Mouse (Mus musculus) NIH3T3 (cell line): Measurements from ENCODE around the gene Sfxn3.

Experiments used
- DNase-seq: peaks from one replicate; pipeline ENCODE4 v3.0.0-alpha.2; 2012; ENCODE audit warnings: low read depth

The Sfxn3 gene

DNA sequence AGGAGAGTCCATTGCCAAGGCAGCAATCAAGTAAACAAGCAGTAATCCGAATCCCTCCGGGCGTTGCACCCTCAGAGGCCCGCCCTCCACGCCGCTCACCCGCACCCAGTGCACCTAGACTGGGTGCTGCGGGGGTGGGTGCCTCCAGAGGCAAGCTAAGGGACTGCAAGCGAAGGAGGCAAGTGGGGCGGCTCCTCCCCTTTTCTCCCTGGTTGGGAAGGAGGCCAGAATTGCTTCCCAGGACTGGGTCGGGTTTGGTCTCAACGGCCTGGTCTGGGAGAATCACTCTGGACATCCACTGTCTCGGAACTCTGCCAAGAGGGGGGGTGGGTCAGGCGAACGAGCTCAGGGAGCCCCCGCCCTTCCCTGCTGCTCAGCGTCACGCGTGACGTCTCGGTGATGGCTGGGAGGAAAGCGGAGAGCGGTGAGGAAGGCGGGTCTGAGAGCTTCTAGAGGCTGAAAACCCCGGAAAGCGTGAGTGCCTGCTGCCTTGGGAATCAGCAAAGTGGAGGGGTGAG is at the start of gene Sfxn3:
Gene Sfxn3, plus strand, starts transcription at position 87 of the 518 bp plus-strand sequence.
- peak; percentile 100 for DNase-seq

- peak; percentile 58 for DNase-seq
Measured at GRCm38 (mm10) chr19:44997786-44998185, 49.5 kb upstream of the Sfxn3 start.

- DNase-seq: no peak
Measured at GRCm38 (mm10) chr19:44999647-45000046, 47.7 kb upstream of the Sfxn3 start.

- peak; percentile 26 for DNase-seq
Measured at GRCm38 (mm10) chr19:45002301-45002700, 45.0 kb upstream of the Sfxn3 start.

GRCm38 (mm10) chr19:45003740-45004516 is 43.4 kb upstream of the Sfxn3 start:
- DNase-seq: no peak

DNA sequence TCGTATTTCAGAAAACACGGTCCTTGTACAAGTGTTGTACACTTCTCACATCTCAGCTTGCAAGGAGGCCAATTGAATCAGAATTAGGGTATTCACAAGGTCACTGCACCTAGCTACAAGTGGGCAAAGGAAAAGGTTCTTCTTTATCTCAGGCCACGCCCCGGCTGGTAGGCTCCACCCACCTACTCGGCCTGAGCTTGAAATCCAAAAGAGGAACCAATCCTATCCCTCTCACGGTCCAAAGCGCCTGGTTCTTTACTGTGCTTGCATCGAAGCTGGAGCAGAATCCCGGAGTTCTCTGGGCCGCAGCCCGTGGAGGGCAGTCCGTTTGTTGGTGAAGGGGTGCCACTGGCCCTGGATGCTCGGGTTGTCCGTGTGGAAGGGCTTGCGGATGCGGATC is 41.9 kb upstream of the Sfxn3 start, which contains the start of gene Twnk:
Gene Twnk, plus strand, starts transcription at position 220 of the 400 bp plus-strand sequence.
- DNase-seq: peak; percentile 77

DNA sequence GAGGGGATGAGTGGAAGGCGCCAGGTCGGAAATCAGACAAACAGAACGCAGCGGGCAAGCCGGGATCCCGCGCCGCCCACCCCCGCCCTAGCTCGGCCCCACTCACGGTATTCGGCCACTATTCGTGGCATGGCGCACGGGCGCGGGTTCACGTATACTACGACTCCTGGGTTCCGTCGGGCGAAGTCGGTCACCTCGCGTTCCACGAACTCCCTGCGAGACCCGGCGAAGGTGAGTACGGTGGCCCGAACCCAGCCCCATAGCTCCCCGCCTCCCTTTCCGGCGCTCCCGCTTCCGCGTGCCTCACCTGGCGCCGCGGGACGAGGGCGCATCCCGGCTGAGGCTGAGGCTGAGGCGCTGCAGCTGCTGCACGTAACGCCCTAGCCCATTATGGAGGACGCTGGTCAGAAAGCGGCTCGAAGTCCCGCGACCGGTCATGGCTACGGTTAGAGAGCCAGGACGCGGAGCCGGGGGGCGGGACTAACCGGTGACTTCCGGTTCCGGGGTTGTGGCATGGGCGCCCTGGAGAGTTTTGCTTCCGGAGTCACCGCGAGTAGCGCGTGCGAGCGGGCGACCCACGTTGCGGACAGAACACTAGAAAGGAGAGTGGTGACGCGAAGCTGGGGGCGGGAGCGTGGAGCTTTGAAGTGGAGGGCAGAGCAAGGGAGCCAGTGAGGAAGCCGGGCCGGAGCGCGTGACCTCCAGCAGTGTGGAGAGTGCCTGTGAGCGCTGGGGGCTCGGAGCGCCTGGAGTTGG is 41.2 kb upstream of the Sfxn3 start, which contains the start of gene Mrpl43:
Gene Mrpl43, minus strand, starts transcription at position 486 of the 756 bp plus-strand sequence.
- DNase-seq: peak; percentile 96

DNA sequence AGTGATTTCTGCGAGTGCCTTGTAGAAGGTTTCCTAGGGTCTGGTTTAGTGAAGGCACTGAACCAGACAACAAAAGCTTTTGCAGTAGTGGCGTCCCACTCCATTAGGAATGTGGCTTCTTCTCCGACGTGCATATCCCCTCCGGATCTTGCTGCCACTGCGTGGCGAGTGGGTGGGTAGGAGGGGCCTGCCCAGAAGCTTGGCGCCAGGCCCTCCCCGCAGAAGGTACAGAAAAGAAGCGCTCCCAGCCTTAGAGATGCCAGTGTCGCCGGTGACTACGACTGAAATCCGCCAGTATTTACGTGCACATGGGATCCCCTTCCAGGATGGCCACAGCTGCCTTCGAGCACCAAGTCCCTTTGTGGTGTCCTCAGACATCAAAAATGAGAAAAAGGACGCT is 40.3 kb upstream of the Sfxn3 start:
- no peak for DNase-seq

- DNase-seq: no peak
Measured at GRCm38 (mm10) chr19:45007425-45008191, 39.7 kb upstream of the Sfxn3 start.

DNA sequence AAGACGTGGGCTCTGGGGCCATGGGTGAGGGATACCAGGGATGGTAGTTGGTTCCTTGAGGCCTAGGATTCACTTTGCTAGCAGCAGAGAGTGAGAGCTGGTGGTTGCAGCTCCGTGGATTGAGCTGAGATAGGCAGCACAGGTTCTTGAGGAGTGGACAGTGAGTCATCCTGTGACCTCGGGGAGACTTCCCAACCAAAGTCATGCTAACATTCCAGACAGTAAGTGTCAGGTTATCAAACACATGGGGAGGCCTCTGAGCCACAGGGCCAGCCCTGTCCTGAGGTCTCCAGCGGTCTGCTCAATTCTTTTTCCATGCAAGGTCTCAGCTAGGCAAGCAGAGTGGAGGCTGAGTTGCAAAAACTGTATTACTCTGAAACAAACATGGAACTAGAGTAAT is 36.7 kb upstream of the Sfxn3 start:
- no peak for DNase-seq

DNA sequence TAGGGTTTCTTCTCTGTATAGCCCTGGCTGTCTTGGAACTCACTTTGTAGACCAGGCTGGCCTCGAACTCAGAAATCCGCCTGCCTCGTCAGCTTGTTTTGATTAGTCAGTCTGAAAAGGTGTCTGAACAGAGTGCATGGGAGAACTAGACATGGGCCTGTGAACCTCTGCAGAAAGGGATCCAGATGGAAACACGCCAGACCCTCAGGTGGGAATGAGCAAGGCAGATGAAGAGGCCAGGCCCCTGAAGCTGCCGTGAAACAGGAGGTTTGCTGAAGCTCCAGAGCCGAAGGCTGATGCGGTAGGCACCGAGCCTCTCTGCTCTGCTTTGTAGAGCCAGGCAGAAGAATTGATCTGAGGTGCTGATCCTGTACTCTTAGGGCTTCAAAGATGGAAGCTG is 35.1 kb upstream of the Sfxn3 start:
- DNase-seq: no peak

GRCm38 (mm10) chr19:45012636-45013035 is 34.7 kb upstream of the Sfxn3 start:
- DNase-seq: peak; percentile 83

- no peak for DNase-seq
Measured at GRCm38 (mm10) chr19:45013581-45014225, 33.6 kb upstream of the Sfxn3 start.

DNA sequence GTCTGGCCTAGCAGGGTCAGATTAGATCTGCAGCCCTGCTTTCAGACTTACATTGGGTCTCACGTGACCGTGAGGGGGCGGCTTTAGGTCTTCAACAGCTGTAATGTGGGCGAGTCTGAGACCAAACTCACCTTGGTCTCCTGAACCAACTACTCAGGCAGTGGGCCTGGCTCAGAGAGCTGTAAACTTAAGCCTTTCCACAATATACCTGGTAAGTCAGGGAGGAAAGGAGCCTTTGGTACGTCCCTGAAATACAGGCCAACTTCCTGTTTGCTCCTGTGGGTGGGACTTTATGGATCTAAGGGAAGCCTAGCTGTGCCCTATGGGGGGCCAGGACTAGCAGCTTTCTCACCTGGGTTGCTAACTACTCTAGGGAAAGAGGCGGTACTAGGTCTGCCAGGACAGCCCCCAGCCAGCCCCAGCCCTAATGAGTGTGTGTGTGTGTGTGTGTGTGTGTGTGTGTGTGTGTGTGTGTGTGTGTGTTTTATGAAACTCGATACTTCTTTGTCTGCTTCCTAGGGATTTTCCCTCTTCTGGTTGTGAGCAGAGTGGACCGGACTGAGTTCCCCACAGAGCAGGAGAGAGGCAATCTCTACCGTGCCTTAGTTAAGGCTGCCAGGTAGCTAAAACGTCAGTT is 32.9 kb upstream of the Sfxn3 start, which contains the start of gene Lzts2:
Gene Lzts2, plus strand, starts transcription at position 80 of the 637 bp plus-strand sequence.
- peak; percentile 58 for DNase-seq

GRCm38 (mm10) chr19:45014981-45015402 is 32.3 kb upstream of the Sfxn3 start:
- peak; percentile 74 for DNase-seq

GRCm38 (mm10) chr19:45015518-45016281 is 31.6 kb upstream of the Sfxn3 start:
- DNase-seq: peak; percentile 53

DNA sequence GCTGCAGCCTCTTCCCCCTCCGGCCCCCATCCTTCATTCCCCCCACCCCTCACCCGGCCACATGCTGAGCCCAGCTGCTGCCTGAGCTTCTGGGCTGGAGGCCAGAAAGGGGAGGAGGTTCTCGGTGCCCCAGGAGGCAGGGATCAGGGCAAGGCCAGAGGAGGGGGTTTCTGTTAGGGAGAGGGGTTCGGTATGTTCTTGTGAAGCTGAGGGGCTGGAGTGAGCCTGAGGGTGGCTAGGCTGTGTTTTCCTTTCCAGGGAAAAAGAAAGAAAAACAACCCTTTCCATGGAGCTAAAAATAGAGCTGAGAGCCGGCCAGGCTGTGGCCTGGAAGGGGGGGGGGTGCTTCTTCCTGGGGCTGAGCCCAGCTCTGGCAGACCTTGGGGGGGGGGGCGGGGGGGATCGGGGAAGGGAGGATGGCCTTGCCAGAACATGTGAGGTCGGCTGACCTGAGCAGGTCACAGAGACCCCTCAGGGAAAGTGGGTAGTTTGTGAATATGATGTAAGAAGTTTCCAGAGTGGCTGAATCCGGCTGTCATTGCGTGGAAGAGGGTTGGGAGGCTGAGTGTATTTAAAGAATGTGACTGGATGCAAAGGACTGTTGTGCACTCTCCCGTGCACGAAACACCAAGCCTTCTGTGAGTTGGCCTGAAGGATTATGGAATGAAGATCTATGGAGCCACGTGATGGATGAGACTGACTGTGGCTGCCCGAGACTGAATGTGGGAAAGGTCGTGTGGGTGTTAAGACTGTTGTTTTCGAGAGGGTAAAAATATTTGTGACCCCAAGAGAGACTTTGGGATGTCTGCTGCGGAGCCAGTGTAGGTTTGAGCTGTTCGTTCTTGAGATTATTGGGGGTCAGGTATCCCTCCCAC is 30.7 kb upstream of the Sfxn3 start:
- peak; percentile 91 for DNase-seq

DNA sequence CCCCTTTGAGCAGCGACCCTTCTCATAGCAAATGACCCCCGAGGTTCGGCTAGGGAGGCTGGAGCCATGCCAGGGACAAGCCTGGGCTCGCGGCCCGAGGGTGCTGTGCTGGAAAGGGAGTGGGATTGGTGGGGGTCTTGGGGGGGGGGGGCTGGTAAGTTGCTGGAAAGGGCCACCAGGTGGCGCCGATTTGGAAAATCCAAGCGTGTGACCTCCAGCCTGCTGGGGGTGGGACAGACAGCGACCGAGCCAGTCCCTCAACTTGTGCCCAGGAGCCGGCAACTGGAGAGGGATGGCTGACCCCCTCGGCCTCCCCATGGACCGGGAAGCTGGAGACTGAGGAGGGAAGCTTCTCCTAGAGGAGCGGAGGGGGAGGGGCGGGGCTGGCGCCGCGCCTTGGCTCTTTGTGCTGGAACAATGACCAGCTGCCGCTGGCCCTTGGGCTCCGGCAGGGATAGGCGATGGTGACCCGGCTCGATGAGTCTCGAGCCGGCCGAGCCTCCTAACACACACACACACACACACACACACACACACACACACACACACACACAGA is 30.0 kb upstream of the Sfxn3 start:
- peak; percentile 93 for DNase-seq

DNA sequence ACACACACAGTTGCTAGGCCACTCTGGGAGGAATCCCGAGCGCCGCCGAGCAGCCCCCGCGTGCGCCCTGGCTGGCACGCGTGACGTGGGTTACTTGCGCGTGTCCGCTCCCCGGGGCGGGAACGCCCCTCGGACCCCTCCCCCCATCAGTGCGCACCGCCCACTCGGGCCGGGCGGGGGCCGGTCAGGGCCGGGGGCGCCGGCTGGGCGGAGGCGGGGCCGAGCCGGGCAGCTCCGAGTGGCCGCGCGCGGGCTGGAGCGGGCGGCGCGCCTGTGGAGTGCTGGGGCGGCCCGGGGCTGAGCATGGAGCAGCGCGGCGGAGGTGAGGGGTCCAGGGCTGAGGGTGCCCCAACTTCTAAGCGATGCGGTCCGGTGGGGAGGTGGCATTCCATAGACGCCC is 29.4 kb upstream of the Sfxn3 start:
- DNase-seq: peak; percentile 96
